Mouse (Mus musculus) liver, embryonic 14 days (tissue): ENCODE measurements around the gene Bud31. TPM values are rescaled to one million over a fixed set of nuclear protein-coding genes. Genes with fewer than 3 reads are reported as not detected.

Experiments used
- polyA plus RNA-seq: library from polyadenylated mRNA; depleted of rRNA; stranded (reverse); fragments of >200 nt; gene quantifications from 2 replicates; pipeline ENCODE4 v1.2.3, GENCODE M21; 2012; rRNA removed

Bud31 gene
- 86.6 and 96.6 TPM in 2 replicates for polyA plus RNA-seq

DNA sequence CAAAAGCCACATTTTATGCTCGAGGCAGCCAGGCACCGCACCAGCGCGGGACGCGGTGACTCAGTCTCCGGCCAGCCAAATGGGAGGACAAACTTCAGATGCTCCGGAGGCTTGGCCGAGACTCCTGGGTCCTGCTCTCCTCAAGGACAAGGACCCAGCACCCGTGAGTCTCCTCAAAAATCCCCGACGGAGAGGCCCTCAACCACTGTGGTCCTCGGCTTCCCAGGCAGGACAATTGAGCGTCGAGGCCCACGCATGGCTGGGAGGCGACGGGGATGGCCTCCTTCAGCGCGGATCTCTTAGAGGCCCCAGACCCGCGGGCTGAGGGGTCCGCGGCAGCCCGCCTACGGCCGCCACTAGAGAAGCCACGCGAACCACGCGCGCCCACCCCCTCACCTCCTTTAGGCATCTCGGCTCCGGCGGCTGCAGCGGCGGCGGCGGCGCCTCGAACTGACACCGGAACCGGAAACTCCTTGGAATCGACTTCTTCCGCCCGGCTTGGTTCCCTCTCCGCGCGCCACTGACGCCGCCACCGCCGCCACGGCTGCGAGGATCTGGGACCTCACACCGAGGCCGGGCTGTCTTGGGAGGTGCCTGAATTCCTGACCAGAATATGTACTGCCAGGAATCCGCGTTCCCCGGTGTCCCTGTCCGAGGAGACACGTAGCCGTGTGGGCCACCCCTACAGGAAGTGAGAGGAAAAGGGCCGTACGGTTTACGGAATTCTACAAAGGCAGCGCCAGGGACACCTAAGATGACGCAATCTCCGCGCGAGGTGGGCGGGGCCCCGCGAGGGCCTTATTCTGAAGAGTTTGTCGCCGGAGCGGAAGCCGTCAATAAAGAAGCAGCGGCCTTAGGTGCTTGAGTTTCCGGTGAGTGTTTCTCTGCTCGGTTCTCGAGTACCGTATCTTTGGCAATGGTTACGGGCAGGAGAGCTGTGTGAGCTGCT is at the start of gene Bud31, which contains the start of gene Pdap1:
Gene Bud31, plus strand, starts transcription at position 792 of the 949 bp plus-strand sequence.
Gene Pdap1, minus strand, starts transcription at position 668 of the 949 bp plus-strand sequence.

DNA sequence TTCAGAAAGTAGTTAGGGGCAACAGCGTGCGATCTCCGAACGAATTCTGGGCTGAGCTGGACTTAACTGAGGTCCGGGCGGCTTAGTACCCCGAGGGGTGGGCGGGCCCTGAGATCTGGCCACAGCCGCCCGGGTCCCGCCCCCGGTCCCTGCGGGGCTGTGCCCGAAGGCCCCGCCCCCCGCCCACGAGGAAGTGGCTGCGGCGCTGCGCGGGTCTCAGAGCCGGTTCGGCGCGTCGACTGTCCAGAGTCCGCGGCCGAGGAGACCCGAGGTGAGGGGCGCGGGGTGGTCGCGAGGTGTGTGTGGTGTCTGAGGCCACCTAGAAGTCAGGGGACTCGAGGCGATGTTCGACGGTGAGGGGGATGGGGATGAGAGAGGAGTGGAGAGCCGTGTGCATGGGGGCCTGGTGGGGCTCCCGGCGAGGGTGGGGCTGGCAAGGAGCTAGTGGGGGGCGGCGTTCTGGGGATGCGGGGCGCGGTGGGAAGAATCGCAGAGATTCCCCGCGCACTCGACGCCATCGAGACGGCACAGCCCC is 26.0 kb upstream of the Bud31 start, which contains the start of gene Arpc1b:
Gene Arpc1b, plus strand, starts transcription at position 145 of the 535 bp plus-strand sequence.

DNA sequence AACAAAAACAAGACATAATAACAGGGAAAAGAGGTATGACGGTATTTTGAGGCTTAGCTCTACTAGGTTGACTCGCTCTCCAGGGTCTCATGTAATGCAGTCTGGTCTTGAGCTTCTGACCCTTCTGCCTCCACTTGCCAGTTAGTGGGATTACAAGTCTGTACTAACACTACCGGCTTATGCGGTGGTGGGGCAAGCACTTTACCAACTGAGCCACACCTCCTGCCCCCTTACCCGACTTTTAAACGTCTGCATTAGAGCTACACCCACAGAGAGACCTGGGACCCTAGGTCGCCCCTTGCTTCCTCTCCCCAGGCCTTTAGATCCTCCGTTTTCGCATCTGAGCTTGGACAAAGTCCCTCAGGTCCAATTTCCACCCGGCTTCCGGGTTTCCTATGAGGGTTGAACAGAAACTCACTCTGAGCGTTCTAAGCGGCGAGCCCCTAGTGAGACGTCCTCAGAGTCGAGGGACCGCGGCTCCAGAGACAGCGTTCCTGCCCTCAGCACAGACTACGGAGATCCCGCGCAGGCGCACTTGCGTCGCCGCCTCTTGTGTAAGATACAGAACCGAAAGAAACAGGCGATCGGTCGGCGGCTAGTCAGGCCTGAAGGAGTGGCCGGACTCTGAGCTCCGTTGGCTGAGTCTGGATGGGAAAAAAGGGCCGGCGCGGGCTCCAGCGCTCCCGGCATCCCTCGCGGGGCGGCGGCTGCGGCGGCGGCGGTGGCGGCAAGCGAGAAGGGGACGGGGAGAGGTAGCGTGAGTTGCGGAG is 26.6 kb downstream of the Bud31 start, which contains the start of the genes Ptcd1 and Cpsf4:
Gene Ptcd1, minus strand, starts transcription at position 573 of the 770 bp plus-strand sequence.
Gene Cpsf4, plus strand, starts transcription at position 678 of the 770 bp plus-strand sequence.

GRCm38 (mm10) chr5:145191962-145192361 is 51.8 kb downstream of the Bud31 start, which contains the start of gene Atp5j2:
Gene Atp5j2 (minus strand): TSS chr5:145192062.

Other genes with a start within 250 kb of the Bud31 start
- gene Smurf1, start 174.5 kb upstream of the Bud31 start, polyA plus RNA-seq: 1.4 TPM in 2 replicates
- not detected in 2 replicates for gene Gm4871, start 107.6 kb upstream of the Bud31 start, polyA plus RNA-seq
- not detected in 2 replicates for gene 1700018F24Rik, start 97.4 kb upstream of the Bud31 start, polyA plus RNA-seq
- gene Arpc1a, start 56.5 kb upstream of the Bud31 start, polyA plus RNA-seq: 40.3 and 49.6 TPM in 2 replicates
- gene Kpna7, start 56.3 kb upstream of the Bud31 start, polyA plus RNA-seq: 0.05 and 0.09 TPM in 2 replicates
- 64.2 and 70.6 TPM in 2 replicates for gene Arpc1b, start 26.1 kb upstream of the Bud31 start, polyA plus RNA-seq
- 51.0 and 57.0 TPM in 2 replicates for gene Pdap1, start 124 bp upstream of the Bud31 start, polyA plus RNA-seq
- 5.4 and 5.7 TPM in 2 replicates for gene Ptcd1, start 26.7 kb downstream of the Bud31 start, polyA plus RNA-seq
- gene Cpsf4, start 26.9 kb downstream of the Bud31 start, polyA plus RNA-seq: 27.1 and 29.8 TPM in 2 replicates
- 202 and 203 TPM in 2 replicates for gene Atp5j2, start 51.7 kb downstream of the Bud31 start, polyA plus RNA-seq
- 2.5 and 2.6 TPM in 2 replicates for gene Zkscan14, start 61.5 kb downstream of the Bud31 start, polyA plus RNA-seq
- 2.3 and 2.4 TPM in 2 replicates for gene Zkscan5, start 64.2 kb downstream of the Bud31 start, polyA plus RNA-seq
- gene Zfp655, start 91.4 kb downstream of the Bud31 start, polyA plus RNA-seq: 8.5 and 9.3 TPM in 2 replicates
- gene Zscan25, start 140.1 kb downstream of the Bud31 start, polyA plus RNA-seq: 3.8 and 4.3 TPM in 2 replicates
- 0.01 and 0.03 TPM in 2 replicates for gene Cyp3a57, start 204.9 kb downstream of the Bud31 start, polyA plus RNA-seq